Comparison of ENCODE assay signal across 8 mouse cellular contexts in genomic region chr10:60282116-60283014, GRCm38 (mm10). TPM values are rescaled to one million over a fixed set of nuclear protein-coding genes. Genes with fewer than 3 reads are reported as not detected.
DNase-seq lines count a peak whose midpoint lies in the region; ATAC-seq and TF ChIP-seq lines count a peak whose summit lies in the region.

No protein-coding gene starts in this region.

- no peaks in the 10 kb centered on the region for H3K27me3 ChIP-seq in forebrain, embryonic 10.5 days (ENCODE audit: poor library complexity, severe bottlenecking)
- no peaks in the 10 kb centered on the region for H3K27me3 ChIP-seq in forebrain, postnatal 0 days (ENCODE audit: insufficient read depth, low read length)
- no peaks in the 10 kb centered on the region for H3K27me3 ChIP-seq in liver, embryonic 11.5 days (replicated peaks; ENCODE audit: control insufficient read depth, insufficient read depth, low read length)
- no peaks in the 10 kb centered on the region for H3K27me3 ChIP-seq in neural tube, embryonic 15.5 days (replicated peaks)

- DNase-seq in forebrain, embryonic 10.5 days (ENCODE audit: extremely low spot score, low spot score) = no peak
- no peak for DNase-seq in forebrain, postnatal 0 days
- DNase-seq in liver, embryonic 11.5 days (ENCODE audit: low spot score) = no peak
- DNase-seq in liver = no peak
- peak; percentile 97 for DNase-seq in gonadal fat pad, adult 2 months (ENCODE audit: low read depth)
- DNase-seq in right cerebral cortex, postnatal 25 days = no peak
- DNase-seq in natural killer cell, adult 2 months (ENCODE audit: low spot score in 2 of 2) = no peak

- no peak overlapping the region for H3K9ac ChIP-seq in forebrain, postnatal 0 days
- 0 out of 2 replicates have a peak overlapping the region, but pooled peaks have one; percentile 30 for H3K9ac ChIP-seq in liver, embryonic 11.5 days (ENCODE audit: low read depth, low read length)
- no peak overlapping the region for H3K9ac ChIP-seq in neural tube, embryonic 15.5 days (replicated peaks)

- no peak for ATAC-seq in forebrain, postnatal 0 days
- ATAC-seq in liver, embryonic 11.5 days (replicated peaks; ENCODE audit: low FRiP score) = no peak
- ATAC-seq in neural tube, embryonic 15.5 days (ENCODE audit: low FRiP score) = no peak

- peaks cover 13% of the 10 kb centered on the region for H3K36me3 ChIP-seq in forebrain, embryonic 10.5 days (replicated peaks)
- H3K36me3 ChIP-seq in forebrain, postnatal 0 days (ENCODE audit: insufficient read depth) = no peaks in the 10 kb centered on the region
- no peaks in the 10 kb centered on the region for H3K36me3 ChIP-seq in liver, embryonic 11.5 days (ENCODE audit: control insufficient read depth, insufficient read depth, low read length)
- no peaks in the 10 kb centered on the region for H3K36me3 ChIP-seq in neural tube, embryonic 15.5 days

- no peak overlapping the region for H3K4me2 ChIP-seq in forebrain, postnatal 0 days (ENCODE audit: low read depth)
- H3K4me2 ChIP-seq in liver, embryonic 11.5 days = no peak overlapping the region
- peak overlapping the region; percentile 7 for H3K4me2 ChIP-seq in neural tube, embryonic 15.5 days

- no peaks in the 10 kb centered on the region for H3K9me3 ChIP-seq in forebrain, embryonic 10.5 days
- H3K9me3 ChIP-seq in forebrain, postnatal 0 days (ENCODE audit: low read length) = no peaks in the 10 kb centered on the region
- H3K9me3 ChIP-seq in liver, embryonic 11.5 days (ENCODE audit: control insufficient read depth, low read length) = no peaks in the 10 kb centered on the region
- no peaks in the 10 kb centered on the region for H3K9me3 ChIP-seq in neural tube, embryonic 15.5 days (replicated peaks)

- peaks cover 94% of the 10 kb centered on the region for H3K4me1 ChIP-seq in forebrain, embryonic 10.5 days
- peaks cover 60% of the 10 kb centered on the region for H3K4me1 ChIP-seq in forebrain, postnatal 0 days (ENCODE audit: insufficient read depth)
- peaks cover 42% of the 10 kb centered on the region for H3K4me1 ChIP-seq in liver, embryonic 11.5 days (replicated peaks; ENCODE audit: control insufficient read depth, insufficient read depth, low read length)
- H3K4me1 ChIP-seq in neural tube, embryonic 15.5 days = peaks cover 91% of the 10 kb centered on the region

- H3K27ac ChIP-seq in forebrain, embryonic 10.5 days = 0 out of 2 replicates have a peak overlapping the region, but pooled peaks have one; percentile 1
- H3K27ac ChIP-seq in forebrain, postnatal 0 days (ENCODE audit: low read depth, low read length) = no peak overlapping the region
- no peak overlapping the region for H3K27ac ChIP-seq in liver, embryonic 11.5 days (ENCODE audit: low read depth, low read length)
- peak overlapping the region; percentile 29; the same call in 1 of the 2 replicates for H3K27ac ChIP-seq in neural tube, embryonic 15.5 days (replicated peaks)

- TF ChIP-seq CTCF in forebrain, postnatal 0 days (IDR thresholded peaks at IDR 0.05; ENCODE audit: low read depth) = no peak

- H3K4me3 ChIP-seq in forebrain, embryonic 10.5 days = no peak overlapping the region
- no peak overlapping the region for H3K4me3 ChIP-seq in forebrain, postnatal 0 days (ENCODE audit: low read depth, low read length)
- H3K4me3 ChIP-seq in liver, embryonic 11.5 days (ENCODE audit: low read depth, low read length) = no peak overlapping the region
- no peak overlapping the region for H3K4me3 ChIP-seq in neural tube, embryonic 15.5 days (replicated peaks)

- 77% methylated on average over 10 of the region's 10 CpGs for WGBS in forebrain, embryonic 10.5 days
- WGBS in forebrain, postnatal 0 days = 68% methylated on average over 10 of the region's 10 CpGs
- WGBS in liver, embryonic 11.5 days = 76% methylated on average over 10 of the region's 10 CpGs
- WGBS in neural tube, embryonic 15.5 days = 77% methylated on average over 10 of the region's 10 CpGs

RNA-seq across cellular contexts. Expression of gene Psap, which starts 4.9 kb away (rescaled TPM):
- polyA plus RNA-seq in forebrain, embryonic 10.5 days (2016; fragmentation: Nextera tagmentation; extraction: Ambion mirVana) = 51.8 and 68.7 TPM in 2 replicates
- total RNA-seq in forebrain, postnatal 0 days (2014; rRNA removed) = 577 and 690 TPM in 2 replicates
- 229 and 259 TPM in 2 replicates for polyA plus RNA-seq in forebrain, postnatal 0 days (2015; fragmentation: Nextera tagmentation; extraction: Ambion mirVana)
- polyA plus RNA-seq in liver, embryonic 11.5 days (2014; fragmentation: Nextera tagmentation; extraction: Ambion mirVana) = 57.0 and 59.8 TPM in 2 replicates
- 1,616 and 1,617 TPM in 2 replicates for polyA plus RNA-seq in gonadal fat pad, adult 2 months (2012; rRNA removed)
- polyA plus RNA-seq in neural tube, embryonic 15.5 days (2015; fragmentation: Nextera tagmentation; extraction: Ambion mirVana) = 217 and 220 TPM in 2 replicates

Comparison
In these comparisons a context has a peak if more than half of its experiments do, and no peak if none do; other contexts are left out.
1. H3K27ac ChIP-seq: peak in forebrain, embryonic 10.5 days (single experiment) and neural tube, embryonic 15.5 days (single experiment); none in forebrain, postnatal 0 days (single experiment) and liver, embryonic 11.5 days (single experiment).